Mouse (Mus musculus): Measurements from ENCODE around the gene Faim2. TPM values are rescaled to one million over a fixed set of nuclear protein-coding genes. Genes with fewer than 3 reads are reported as not detected.

Gene Faim2
- polyA plus RNA-seq, 1 experiment from 2014 or later: 0.81 TPM

DNA sequence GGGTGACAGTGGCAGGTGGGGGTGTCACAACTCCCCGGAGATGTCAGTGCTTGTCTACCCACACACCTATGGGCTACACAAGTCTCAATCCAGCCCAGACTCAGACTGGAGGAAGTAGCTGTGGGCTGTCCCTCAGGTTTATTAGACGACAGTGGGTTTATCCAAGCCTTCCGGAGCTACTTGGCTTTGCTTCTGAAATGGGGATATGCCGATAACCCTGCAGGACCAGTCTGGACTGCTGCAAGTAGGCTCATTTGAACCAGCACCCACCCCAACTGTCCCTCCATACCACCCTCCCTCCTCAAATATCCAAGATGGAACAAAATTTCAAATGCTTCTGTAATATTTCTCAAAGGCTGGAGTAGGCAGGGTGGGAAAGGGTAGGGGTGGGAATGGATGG, 29.6 kb downstream of the Faim2 start:
- TF ChIP-seq EP300 (IDR thresholded peaks at IDR 0.05): no peak
- TF ChIP-seq CTCF (IDR thresholded peaks at IDR 0.05): no peak
- DNase-seq (ENCODE audit: low spot score) (peak; percentile 53), ATAC-seq (peak; percentile 2; the same call in 1 of the 2 replicates)
- no peak overlapping the region for H3K4me3 ChIP-seq (ENCODE audit: low read depth, low read length)
- peak overlapping the region; percentile 93 for H3K27ac ChIP-seq (ENCODE audit: low read length)
- no peak overlapping the region for H3K9ac ChIP-seq (replicated peaks; ENCODE audit: low read depth)
- peaks cover 32% of the 10 kb centered on the region for H3K4me1 ChIP-seq (ENCODE audit: insufficient read depth, low read depth, low read length)
- no peaks in the 10 kb centered on the region for H3K27me3 ChIP-seq (replicated peaks; ENCODE audit: insufficient read depth, low read length)
- H3K4me2 ChIP-seq (replicated peaks; ENCODE audit: low read depth, low read length): 0 out of 2 replicates have a peak overlapping the region, but pooled peaks have one; percentile 44
- no peaks in the 10 kb centered on the region for H3K9me3 ChIP-seq (ENCODE audit: low read length)
- WGBS: 21% methylated on average over 4 of the region's 4 CpGs
- no peaks in the 10 kb centered on the region for H3K36me3 ChIP-seq (ENCODE audit: insufficient read depth, low read length)

DNA sequence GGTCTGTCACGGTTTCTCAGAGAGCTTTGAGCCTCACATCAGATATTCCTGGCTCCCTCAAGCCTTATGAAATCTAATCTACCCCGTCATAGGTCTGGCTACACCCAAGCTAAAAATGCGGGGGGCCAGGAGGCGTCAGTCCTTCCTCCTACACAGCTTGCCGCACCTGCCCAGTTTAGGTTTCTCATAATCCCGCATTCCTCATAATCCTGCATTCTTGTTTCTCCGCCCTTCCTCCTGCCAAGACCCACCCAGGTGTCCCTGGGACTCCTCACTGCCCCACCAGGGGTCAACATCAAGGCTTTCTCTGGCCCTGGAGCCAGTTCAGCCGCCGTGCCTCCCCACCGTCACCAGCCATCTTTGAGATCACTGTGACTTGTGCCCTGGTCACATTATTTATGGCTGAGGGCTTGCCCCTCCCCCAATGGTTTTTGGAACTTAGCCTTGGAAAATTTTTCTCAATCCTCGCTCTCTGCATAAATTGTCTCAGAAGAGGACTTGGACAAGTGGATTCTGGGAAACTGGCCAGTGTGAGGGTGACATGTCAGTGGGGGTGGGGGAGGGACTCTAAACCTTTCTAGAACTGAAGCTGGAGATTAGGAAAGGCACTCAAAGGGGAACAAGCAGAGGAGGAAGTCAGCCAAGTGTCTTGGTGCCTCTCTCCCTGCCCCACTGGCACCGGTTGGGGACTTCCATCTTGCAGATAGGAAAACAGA, 30.3 kb downstream of the Faim2 start:
- H3K36me3 ChIP-seq (ENCODE audit: insufficient read depth, low read length): no peaks in the 10 kb centered on the region
- ATAC-seq (peak; percentile 63), DNase-seq (ENCODE audit: low spot score) (peak; percentile 97)
- WGBS: 23% methylated on average over 12 of the region's 12 CpGs
- H3K4me1 ChIP-seq (ENCODE audit: insufficient read depth, low read depth, low read length): peaks cover 32% of the 10 kb centered on the region
- no peak overlapping the region for H3K9ac ChIP-seq (replicated peaks; ENCODE audit: low read depth)
- peak overlapping the region; percentile 44 for H3K4me2 ChIP-seq (replicated peaks; ENCODE audit: low read depth, low read length)
- H3K27me3 ChIP-seq (replicated peaks; ENCODE audit: insufficient read depth, low read length): no peaks in the 10 kb centered on the region
- no peak; the same call in none of the 2 replicates for TF ChIP-seq CTCF (IDR thresholded peaks at IDR 0.05)
- peak; percentile 98 for TF ChIP-seq EP300 (IDR thresholded peaks at IDR 0.05)
- H3K4me3 ChIP-seq (ENCODE audit: low read depth, low read length): no peak overlapping the region
- peak overlapping the region; percentile 93 for H3K27ac ChIP-seq (ENCODE audit: low read length)
- H3K9me3 ChIP-seq (ENCODE audit: low read length): no peaks in the 10 kb centered on the region

DNA sequence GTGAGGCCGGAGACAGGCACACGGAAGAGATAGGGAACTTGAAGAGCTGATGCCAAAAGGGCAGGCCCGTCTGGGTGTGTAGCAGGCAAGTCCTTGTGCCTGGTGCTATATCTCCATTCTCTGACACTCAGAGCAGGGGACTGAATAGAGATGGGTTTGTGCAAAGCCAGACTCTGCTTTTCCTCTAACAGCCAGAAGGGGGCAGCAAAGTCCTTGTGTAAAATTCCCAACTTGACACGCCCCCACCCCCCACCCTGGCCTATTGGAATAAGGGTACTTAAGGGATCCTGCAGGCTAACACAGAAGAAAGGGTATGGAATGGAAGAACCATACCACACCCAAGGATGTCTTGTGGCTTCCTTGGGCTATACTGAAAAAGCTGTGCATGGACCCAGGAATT, 30.9 kb downstream of the Faim2 start:
- Histone ChIP-seq H3K4me2 (replicated peaks; ENCODE audit: low read depth, low read length) (peak overlapping the region; percentile 44), H3K27ac (ENCODE audit: low read length) (peak overlapping the region; percentile 93), H3K27me3 (replicated peaks; ENCODE audit: insufficient read depth, low read length) (no peaks in the 10 kb centered on the region), H3K4me3 (ENCODE audit: low read depth, low read length) (no peak overlapping the region), H3K9ac (replicated peaks; ENCODE audit: low read depth) (no peak overlapping the region), H3K9me3 (ENCODE audit: low read length) (no peaks in the 10 kb centered on the region), H3K36me3 (ENCODE audit: insufficient read depth, low read length) (no peaks in the 10 kb centered on the region), H3K4me1 (ENCODE audit: insufficient read depth, low read depth, low read length) (peaks cover 27% of the 10 kb centered on the region; the same call in 1 of the 2 replicates)
- DNase-seq (ENCODE audit: low spot score) (peak; percentile 89), ATAC-seq (peak; percentile 11)
- WGBS: 10% methylated on average over 4 of the region's 4 CpGs
- TF ChIP-seq EP300 (IDR thresholded peaks at IDR 0.05) (no peak), CTCF (IDR thresholded peaks at IDR 0.05) (peak; percentile 90)

DNA sequence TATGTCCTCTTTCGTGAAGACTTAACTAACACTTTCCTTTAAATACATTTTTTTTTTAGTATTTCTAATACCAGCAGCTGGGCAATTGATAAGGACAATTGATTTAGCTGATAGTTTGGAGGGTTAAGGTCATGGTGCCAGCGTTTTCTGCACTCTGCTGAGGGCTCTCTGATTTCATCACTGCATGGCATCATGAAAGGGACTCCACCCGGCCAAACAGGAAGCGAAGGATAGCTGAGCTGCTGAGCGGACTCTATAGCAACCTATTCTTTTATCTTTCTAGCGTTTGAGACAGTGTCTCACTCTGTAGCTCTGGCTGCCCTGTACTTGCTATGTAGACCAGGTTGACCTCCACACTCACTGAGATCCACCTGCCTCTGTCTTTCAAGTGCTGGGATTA, 43.2 kb downstream of the Faim2 start:
- Histone ChIP-seq H3K27ac (ENCODE audit: low read length) (no peak overlapping the region), H3K27me3 (replicated peaks; ENCODE audit: insufficient read depth, low read length) (no peaks in the 10 kb centered on the region), H3K9me3 (ENCODE audit: low read length) (no peaks in the 10 kb centered on the region), H3K4me2 (replicated peaks; ENCODE audit: low read depth, low read length) (no peak overlapping the region), H3K36me3 (ENCODE audit: insufficient read depth, low read length) (no peaks in the 10 kb centered on the region), H3K9ac (replicated peaks; ENCODE audit: low read depth) (no peak overlapping the region), H3K4me3 (ENCODE audit: low read depth, low read length) (no peak overlapping the region), H3K4me1 (ENCODE audit: insufficient read depth, low read depth, low read length) (no peaks in the 10 kb centered on the region)
- 51% methylated on average over 6 of the region's 6 CpGs for WGBS
- DNase-seq (ENCODE audit: low spot score) (no peak), ATAC-seq (no peak)
- TF ChIP-seq EP300 (IDR thresholded peaks at IDR 0.05) (no peak), CTCF (IDR thresholded peaks at IDR 0.05) (no peak)

DNA sequence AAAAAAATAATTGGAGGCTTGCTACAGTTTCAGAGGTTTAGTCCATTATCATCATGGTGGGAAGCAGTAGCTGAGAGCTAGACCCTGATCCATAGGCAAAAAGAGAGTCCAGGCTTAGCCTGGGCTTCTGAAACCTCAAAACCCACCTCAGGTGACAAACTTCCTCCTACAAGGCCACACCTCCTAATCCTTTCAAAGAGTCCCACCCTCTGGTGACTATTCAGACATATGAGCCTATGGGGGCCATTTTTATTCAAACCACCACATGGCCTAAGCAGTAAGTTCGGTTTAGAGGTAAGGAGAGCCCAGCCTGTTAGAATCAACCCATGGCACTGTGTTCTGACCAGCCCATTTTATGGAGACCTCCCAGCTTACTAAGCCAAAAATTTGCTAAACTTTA, 52.2 kb downstream of the Faim2 start:
- H3K4me1 ChIP-seq (ENCODE audit: insufficient read depth, low read depth, low read length): peaks cover 4% of the 10 kb centered on the region; the same call in 1 of the 2 replicates
- H3K9me3 ChIP-seq (ENCODE audit: low read length): no peaks in the 10 kb centered on the region
- no peak overlapping the region for H3K9ac ChIP-seq (replicated peaks; ENCODE audit: low read depth)
- H3K27ac ChIP-seq (ENCODE audit: low read length): no peak overlapping the region
- H3K36me3 ChIP-seq (ENCODE audit: insufficient read depth, low read length): no peaks in the 10 kb centered on the region
- 71% methylated on average over 1 of the region's 1 CpGs for WGBS
- no peak for ATAC-seq
- no peak overlapping the region for H3K4me2 ChIP-seq (replicated peaks; ENCODE audit: low read depth, low read length)
- TF ChIP-seq EP300 (IDR thresholded peaks at IDR 0.05) (no peak), CTCF (IDR thresholded peaks at IDR 0.05) (no peak)
- H3K4me3 ChIP-seq (ENCODE audit: low read depth, low read length): no peak overlapping the region
- H3K27me3 ChIP-seq (replicated peaks; ENCODE audit: insufficient read depth, low read length): no peaks in the 10 kb centered on the region
- DNase-seq (ENCODE audit: low spot score): no peak

DNA sequence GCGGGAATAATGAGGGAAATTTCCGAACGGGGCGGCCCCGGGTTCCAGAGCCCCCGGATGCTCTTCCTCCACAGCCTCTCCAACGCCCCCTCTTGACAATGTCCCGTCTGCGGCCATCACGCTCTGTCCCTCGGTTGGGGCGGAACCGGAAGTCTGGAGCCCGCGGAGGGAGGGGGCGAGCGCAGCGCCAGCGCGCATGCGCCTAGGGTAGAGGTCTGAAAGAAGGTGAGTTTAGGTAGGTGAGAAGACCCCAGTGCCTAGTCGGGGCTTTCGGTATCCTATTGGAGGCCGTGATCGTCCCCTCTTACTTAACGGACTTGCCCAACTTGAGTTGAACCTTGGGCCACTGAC, 53.4 kb downstream of the Faim2 start, which contains the start of gene Bcdin3d:
Gene Bcdin3d, minus strand, starts transcription at position 155 of the 351 bp plus-strand sequence.
- DNase-seq (ENCODE audit: low spot score) (peak; percentile 94), ATAC-seq (peak; percentile 91)
- H3K9me3 ChIP-seq (ENCODE audit: low read length): no peaks in the 10 kb centered on the region
- 0% methylated on average over 24 of the region's 26 CpGs for WGBS
- peak within 1 kb of the TSS; percentile 89 for H3K4me2 ChIP-seq (replicated peaks; ENCODE audit: low read depth, low read length)
- peak within 1 kb of the TSS; percentile 76 for H3K9ac ChIP-seq (replicated peaks; ENCODE audit: low read depth)
- no peaks in the 10 kb centered on the region for H3K36me3 ChIP-seq (ENCODE audit: insufficient read depth, low read length)
- no peaks in the 10 kb centered on the region for H3K27me3 ChIP-seq (replicated peaks; ENCODE audit: insufficient read depth, low read length)
- peaks cover 4% of the 10 kb centered on the region; the same call in 1 of the 2 replicates for H3K4me1 ChIP-seq (ENCODE audit: insufficient read depth, low read depth, low read length)
- H3K4me3 ChIP-seq (ENCODE audit: low read depth, low read length): peak within 1 kb of the TSS; percentile 79
- H3K27ac ChIP-seq (ENCODE audit: low read length): peak within 1 kb of the TSS; percentile 88
- peak; percentile 60 for TF ChIP-seq CTCF (IDR thresholded peaks at IDR 0.05)
- TF ChIP-seq EP300 (IDR thresholded peaks at IDR 0.05): no peak

All from lung, postnatal 0 days (tissue).